Mouse (Mus musculus) hindbrain, embryonic 14.5 days (tissue): ENCODE measurements around the gene Il17c. TPM values are rescaled to one million over a fixed set of nuclear protein-coding genes. Genes with fewer than 3 reads are reported as not detected.

Source experiments
- ATAC-seq: fragments of 200-750 bp; cut with Nextera tagmentation; 2 replicates; pipeline ENCODE4 v1.8.0; 2017; ENCODE audit warnings: moderate number of reproducible peaks, mild to moderate bottlenecking, moderate TSS enrichment, moderate library complexity; ENCODE audit not compliant: low FRiP score
- DNase-seq: peaks from one replicate; pipeline ENCODE4 v3.0.0-alpha.2; 2015; ENCODE audit warnings: low spot score
- H3K27ac ChIP-seq: fragments of 300-500 bp; sonication (generic); 2 replicates; pipeline ENCODE4 v1.5.1; 2014; ENCODE audit warnings: mild to moderate bottlenecking, moderate library complexity
- H3K27me3 ChIP-seq: fragments of 300-500 bp; sonication (generic); 2 replicates; pipeline ENCODE4 v1.6.1; 2014; ENCODE audit warnings: mild to moderate bottlenecking, low read length, mixed read lengths; ENCODE audit not compliant: control insufficient read depth, insufficient read depth
- H3K36me3 ChIP-seq: fragments of 300-500 bp; sonication (generic); replicated peaks from 2 replicates; pipeline ENCODE4 v1.6.1; 2014; ENCODE audit not compliant: control insufficient read depth, insufficient read depth
- H3K4me1 ChIP-seq: fragments of 300-500 bp; sonication (generic); replicated peaks from 2 replicates; pipeline ENCODE4 v1.6.1; 2014; ENCODE audit warnings: antibody characterized with exemption, low read length, mixed read lengths; ENCODE audit not compliant: control insufficient read depth, insufficient read depth
- H3K4me2 ChIP-seq: fragments of 300-500 bp; sonication (generic); replicated peaks from 2 replicates; pipeline ENCODE4 v1.6.1; 2014; ENCODE audit warnings: mild to moderate bottlenecking, moderate library complexity
- H3K4me3 ChIP-seq: fragments of 300-500 bp; sonication (generic); replicated peaks from 2 replicates; pipeline ENCODE4 v1.5.1; 2014; ENCODE audit warnings: mild to moderate bottlenecking, low read length
- H3K9ac ChIP-seq: fragments of 300-500 bp; sonication (generic); 2 replicates; pipeline ENCODE4 v1.6.1; 2014
- H3K9me3 ChIP-seq: fragments of 300-500 bp; sonication (generic); 2 replicates; pipeline ENCODE4 v1.6.1; 2016; ENCODE audit warnings: low read length; ENCODE audit not compliant: control insufficient read depth
- whole genome bisulfite sequencing: fragments of 180-500 bp; shearing (Covaris S2); extraction: QIAGEN DNeasy Blood & Tissue Kit; methylation state at CpG from one replicate; pipeline ENCODE4 v1.1.7; 2014; 5-methylcytosine and 5-hydroxymethylcytosine counted together
- polyA plus RNA-seq: library from polyadenylated mRNA; unstranded; fragments of >200 nt; fragmentation: Nextera tagmentation; extraction: Ambion mirVana; gene quantifications from 2 replicates; pipeline ENCODE4 v1.2.1, GENCODE M21; 2014

The Il17c gene
- polyA plus RNA-seq, 1 experiment from 2014 or later, result not detected

GRCm38 (mm10) chr8:122461473-122462148, 39.8 kb downstream of the Il17c start:
- H3K27me3 ChIP-seq, result peaks cover 54% of the 10 kb centered on the region
- no peak overlapping the region for H3K9ac ChIP-seq
- H3K9me3 ChIP-seq, result no peaks in the 10 kb centered on the region
- H3K36me3 ChIP-seq, result peaks cover 12% of the 10 kb centered on the region
- H3K4me2 ChIP-seq, result no peak overlapping the region
- no peak overlapping the region for H3K4me3 ChIP-seq
- peaks cover 10% of the 10 kb centered on the region for H3K4me1 ChIP-seq
- no peak for ATAC-seq
- no peak for DNase-seq
- WGBS, result 62% methylated on average over 11 of the region's 11 CpGs
- no peak overlapping the region for H3K27ac ChIP-seq

GRCm38 (mm10) chr8:122462510-122462909, 40.7 kb downstream of the Il17c start:
- no peak for DNase-seq
- no peak overlapping the region for H3K27ac ChIP-seq
- no peak overlapping the region for H3K9ac ChIP-seq
- H3K4me2 ChIP-seq, result no peak overlapping the region
- H3K27me3 ChIP-seq, result peaks cover 50% of the 10 kb centered on the region
- no peaks in the 10 kb centered on the region for H3K9me3 ChIP-seq
- H3K36me3 ChIP-seq, result peaks cover 21% of the 10 kb centered on the region
- peaks cover 10% of the 10 kb centered on the region for H3K4me1 ChIP-seq
- 74% methylated on average over 8 of the region's 8 CpGs for WGBS
- ATAC-seq, result no peak
- no peak overlapping the region for H3K4me3 ChIP-seq

DNA sequence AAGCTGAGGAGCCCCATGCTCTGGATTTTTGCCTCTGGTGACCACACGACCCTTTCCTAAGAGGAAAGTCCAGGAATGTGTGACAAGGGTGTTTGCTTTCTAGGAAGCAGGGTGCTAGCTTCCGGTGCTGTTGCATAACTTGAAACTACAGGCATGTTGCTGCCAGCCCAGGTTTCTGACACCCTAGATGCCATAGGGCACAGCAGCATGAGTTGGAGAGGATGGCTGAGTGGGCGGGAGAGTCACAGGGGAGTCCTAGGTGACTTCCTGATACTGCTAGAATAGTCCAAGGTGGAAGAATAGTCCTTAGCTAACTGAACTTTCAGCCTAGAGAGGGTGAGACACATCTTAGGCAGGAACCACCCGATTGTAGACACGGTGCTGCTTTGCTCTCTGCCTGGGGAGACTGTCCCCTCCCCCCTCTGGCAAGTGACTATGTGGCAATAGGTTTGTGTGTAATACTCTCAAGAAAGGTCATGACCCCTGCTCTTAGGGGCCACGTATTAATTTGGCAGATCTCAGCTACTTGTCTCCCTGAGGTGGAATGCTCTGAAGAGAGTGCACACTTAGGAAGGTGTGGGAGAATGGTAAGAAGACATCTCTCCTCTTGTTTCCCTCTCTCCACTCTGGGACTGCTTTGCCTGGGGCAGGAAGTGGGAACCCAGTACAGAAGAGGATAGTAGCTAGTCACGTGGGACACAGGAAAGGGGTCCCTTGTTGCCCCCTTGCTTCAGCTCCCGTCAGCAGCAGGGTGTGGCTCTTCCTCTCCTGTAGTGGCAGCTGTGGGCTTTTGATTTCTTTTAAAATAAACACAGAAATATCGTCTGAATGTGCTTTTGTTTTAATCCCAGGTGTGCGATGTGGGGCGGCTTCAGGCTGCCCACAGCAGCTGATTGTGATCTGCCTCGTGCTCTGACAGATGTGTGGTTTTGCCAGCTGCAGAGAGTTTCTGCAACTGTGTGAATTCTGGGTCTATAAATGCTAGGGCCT, 42.1 kb downstream of the Il17c start:
- no peak overlapping the region for H3K27ac ChIP-seq
- WGBS, result 70% methylated on average over 12 of the region's 12 CpGs

GRCm38 (mm10) chr8:122464985-122465384, 43.2 kb downstream of the Il17c start:
- H3K36me3 ChIP-seq, result peaks cover 39% of the 10 kb centered on the region
- 72% methylated on average over 7 of the region's 7 CpGs for WGBS

More for the DNA sequence above, 42.1 kb downstream of the Il17c start:
- Histone ChIP-seq H3K9ac (no peak overlapping the region), H3K4me1 (peaks cover 10% of the 10 kb centered on the region), H3K4me2 (no peak overlapping the region), H3K9me3 (no peaks in the 10 kb centered on the region), H3K4me3 (no peak overlapping the region), H3K36me3 (peaks cover 35% of the 10 kb centered on the region), H3K27me3 (peaks cover 37% of the 10 kb centered on the region)
- no peak for ATAC-seq
- DNase-seq, result no peak

GRCm38 (mm10) chr8:122467816-122468215, 46.0 kb downstream of the Il17c start:
- H3K4me1 ChIP-seq, result no peaks in the 10 kb centered on the region
- ATAC-seq (no peak), DNase-seq (no peak)
- H3K4me2 ChIP-seq, result no peak overlapping the region
- H3K4me3 ChIP-seq, result no peak overlapping the region
- peaks cover 56% of the 10 kb centered on the region for H3K36me3 ChIP-seq
- WGBS, result 90% methylated on average over 13 of the region's 13 CpGs
- no peak overlapping the region for H3K9ac ChIP-seq
- H3K27ac ChIP-seq, result no peak overlapping the region
- H3K9me3 ChIP-seq, result no peaks in the 10 kb centered on the region
- peaks cover 1% of the 10 kb centered on the region; the same call in 1 of the 2 replicates for H3K27me3 ChIP-seq

More at GRCm38 (mm10) chr8:122464985-122465384, 43.2 kb downstream of the Il17c start:
- H3K9me3 ChIP-seq, result no peaks in the 10 kb centered on the region
- no peak for DNase-seq
- no peak overlapping the region for H3K4me3 ChIP-seq
- peaks cover 10% of the 10 kb centered on the region for H3K4me1 ChIP-seq
- H3K27ac ChIP-seq, result no peak overlapping the region
- H3K9ac ChIP-seq, result no peak overlapping the region
- H3K4me2 ChIP-seq, result no peak overlapping the region
- no peak for ATAC-seq
- peaks cover 30% of the 10 kb centered on the region for H3K27me3 ChIP-seq

- no peak for DNase-seq
These were observed 47.6 kb downstream of the Il17c start for GRCm38 (mm10) chr8:122469407-122469806.

DNA sequence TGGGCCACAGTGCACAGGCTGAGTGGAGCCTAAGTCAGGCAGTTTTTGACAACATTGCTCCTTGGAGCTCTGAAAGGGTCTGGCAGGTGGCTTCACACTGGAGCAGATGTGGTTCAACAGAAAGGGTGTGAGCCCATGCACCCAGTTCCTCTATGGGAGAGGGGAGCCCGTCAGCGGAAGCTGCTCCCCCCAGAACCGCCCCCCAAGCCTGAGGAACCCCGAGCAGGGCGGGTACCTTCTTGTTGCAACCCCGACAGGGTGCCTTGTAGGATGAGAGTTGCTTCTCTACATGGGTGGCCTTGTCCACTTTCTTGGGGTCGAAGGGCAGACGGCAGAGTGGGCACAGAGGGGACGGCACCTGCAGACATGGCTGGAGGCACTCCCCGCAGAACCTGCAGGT, 48.1 kb downstream of the Il17c start:
- Histone ChIP-seq H3K4me1 (peaks cover 11% of the 10 kb centered on the region), H3K27me3 (no peaks in the 10 kb centered on the region), H3K27ac (no peak overlapping the region), H3K4me2 (no peak overlapping the region), H3K36me3 (peaks cover 62% of the 10 kb centered on the region), H3K9me3 (no peaks in the 10 kb centered on the region), H3K9ac (no peak overlapping the region), H3K4me3 (no peak overlapping the region)
- ATAC-seq (no peak), DNase-seq (no peak)
- 92% methylated on average over 10 of the region's 10 CpGs for WGBS

More at GRCm38 (mm10) chr8:122469407-122469806, 47.6 kb downstream of the Il17c start:
- H3K27me3 ChIP-seq, result no peaks in the 10 kb centered on the region
- H3K9me3 ChIP-seq, result no peaks in the 10 kb centered on the region
- ATAC-seq, result no peak
- H3K4me2 ChIP-seq, result no peak overlapping the region
- H3K4me3 ChIP-seq, result no peak overlapping the region
- peaks cover 5% of the 10 kb centered on the region; the same call in 1 of the 2 replicates for H3K4me1 ChIP-seq
- H3K36me3 ChIP-seq, result peaks cover 62% of the 10 kb centered on the region
- WGBS, result 83% methylated on average over 6 of the region's 6 CpGs
- no peak overlapping the region for H3K9ac ChIP-seq
- H3K27ac ChIP-seq, result no peak overlapping the region

DNA sequence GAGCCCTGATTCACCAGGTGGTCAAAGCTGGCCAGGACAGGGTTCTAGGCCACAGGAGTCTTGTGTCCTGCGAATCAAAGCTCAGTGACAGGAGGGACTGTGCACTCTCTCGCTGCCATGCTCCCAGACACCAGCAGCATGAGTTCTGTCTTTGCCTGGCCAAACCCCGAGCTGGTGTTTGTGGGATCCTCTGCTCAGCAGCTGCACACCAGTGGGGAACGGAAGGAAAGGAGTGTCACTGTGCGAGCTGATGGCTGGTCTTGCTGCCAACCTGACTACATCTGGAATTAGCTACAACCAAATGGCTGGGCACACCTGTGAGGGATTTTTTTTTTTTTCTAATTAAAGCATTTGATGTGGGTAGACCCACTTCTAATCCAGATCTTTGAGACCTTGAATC, 48.9 kb downstream of the Il17c start:
- no peak for ATAC-seq
- WGBS, result 87% methylated on average over 5 of the region's 5 CpGs
- Histone ChIP-seq H3K4me3 (no peak overlapping the region), H3K4me1 (peaks cover 13% of the 10 kb centered on the region), H3K9me3 (no peaks in the 10 kb centered on the region), H3K36me3 (peaks cover 59% of the 10 kb centered on the region), H3K27ac (no peak overlapping the region), H3K4me2 (no peak overlapping the region), H3K27me3 (no peaks in the 10 kb centered on the region), H3K9ac (no peak overlapping the region)
- DNase-seq, result no peak
